Mouse (Mus musculus): ENCODE data around the gene Pdp2.

Pdp2 gene

DNA sequence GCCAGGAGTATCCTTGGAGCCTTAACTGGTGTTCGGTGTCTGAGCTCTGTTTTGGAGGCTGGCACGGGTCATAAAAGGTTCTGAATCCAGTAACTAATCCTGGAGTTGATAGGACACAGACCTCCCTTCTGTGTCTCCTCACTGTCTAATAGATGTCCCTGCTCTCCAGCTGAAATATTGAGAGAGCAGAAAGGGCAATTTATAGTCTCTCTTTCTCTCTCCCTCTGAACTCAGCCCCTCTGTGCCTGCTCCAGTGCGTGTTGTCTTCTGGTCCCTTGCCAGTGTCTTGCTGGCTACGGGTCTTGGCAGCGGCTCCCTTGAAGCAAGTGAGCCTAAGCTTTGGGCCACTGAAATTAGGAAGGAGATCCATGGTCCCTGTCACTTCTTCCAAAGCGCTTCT lies 6.4 kb downstream of the Pdp2 start:
- no peak for DNase-seq (ENCODE audit: low spot score)

DNA sequence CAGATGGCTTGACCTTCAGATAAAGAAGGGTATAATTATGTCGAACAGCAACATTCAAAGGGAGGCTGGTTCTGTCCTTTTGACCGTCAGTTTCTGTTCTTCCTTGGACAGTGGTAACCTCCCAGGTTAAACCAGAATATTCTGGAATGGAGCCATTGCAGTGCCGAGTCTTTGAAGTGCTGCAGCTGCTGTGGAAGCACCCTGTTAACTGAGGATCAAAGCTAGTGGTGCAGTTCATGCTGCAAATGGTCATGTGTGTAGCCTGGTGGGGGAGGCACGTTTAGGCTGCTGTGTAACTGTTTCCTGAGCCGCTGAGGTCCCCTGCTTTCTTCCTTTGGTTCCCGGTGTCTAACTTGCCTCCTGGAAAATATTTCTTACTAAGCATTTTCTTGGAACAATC lies 7.2 kb downstream of the Pdp2 start:
- no peak for DNase-seq (ENCODE audit: low spot score)

DNA sequence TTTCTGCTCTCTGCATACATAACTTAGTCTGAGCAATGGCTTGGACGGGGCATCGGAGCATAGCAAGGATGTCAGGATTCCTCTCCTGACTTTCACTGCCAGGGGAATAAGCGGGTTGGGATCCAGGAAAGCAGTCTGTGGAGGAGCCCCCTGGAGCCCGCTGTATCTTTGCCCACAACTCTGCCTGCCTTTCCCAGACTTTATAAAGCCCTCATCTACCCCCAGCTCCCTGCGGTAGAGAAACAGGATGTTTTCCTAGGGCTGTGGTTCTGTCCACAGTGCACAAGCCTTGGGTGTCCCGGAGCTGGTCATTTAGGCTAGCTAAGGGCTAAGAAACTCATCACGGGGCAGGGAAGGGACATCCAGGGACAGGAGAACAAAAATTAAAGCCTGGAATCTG lies 10.1 kb downstream of the Pdp2 start:
- DNase-seq (ENCODE audit: low spot score) = no peak

DNA sequence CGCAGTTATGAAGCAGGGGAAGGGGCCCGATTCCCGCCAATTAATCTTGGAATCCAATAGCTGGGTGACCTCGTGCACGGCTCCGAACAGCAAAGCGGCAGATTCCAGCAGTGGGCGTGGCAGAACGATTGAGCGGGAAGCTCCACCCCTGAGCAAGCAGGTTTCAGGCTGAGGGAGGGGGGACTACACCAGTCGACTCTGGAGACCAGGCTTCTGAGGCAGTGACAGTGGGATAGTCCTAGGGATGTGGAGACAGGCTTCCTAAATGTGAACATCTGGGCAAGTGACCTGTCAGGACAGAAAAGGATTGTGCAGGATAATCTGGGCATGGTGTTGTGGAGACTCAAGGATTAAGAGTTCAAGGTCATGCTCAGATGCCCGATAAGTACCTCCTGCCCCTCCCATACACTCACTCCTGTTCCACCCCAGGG lies 10.7 kb downstream of the Pdp2 start:
- no peak for DNase-seq (ENCODE audit: low spot score)

DNA sequence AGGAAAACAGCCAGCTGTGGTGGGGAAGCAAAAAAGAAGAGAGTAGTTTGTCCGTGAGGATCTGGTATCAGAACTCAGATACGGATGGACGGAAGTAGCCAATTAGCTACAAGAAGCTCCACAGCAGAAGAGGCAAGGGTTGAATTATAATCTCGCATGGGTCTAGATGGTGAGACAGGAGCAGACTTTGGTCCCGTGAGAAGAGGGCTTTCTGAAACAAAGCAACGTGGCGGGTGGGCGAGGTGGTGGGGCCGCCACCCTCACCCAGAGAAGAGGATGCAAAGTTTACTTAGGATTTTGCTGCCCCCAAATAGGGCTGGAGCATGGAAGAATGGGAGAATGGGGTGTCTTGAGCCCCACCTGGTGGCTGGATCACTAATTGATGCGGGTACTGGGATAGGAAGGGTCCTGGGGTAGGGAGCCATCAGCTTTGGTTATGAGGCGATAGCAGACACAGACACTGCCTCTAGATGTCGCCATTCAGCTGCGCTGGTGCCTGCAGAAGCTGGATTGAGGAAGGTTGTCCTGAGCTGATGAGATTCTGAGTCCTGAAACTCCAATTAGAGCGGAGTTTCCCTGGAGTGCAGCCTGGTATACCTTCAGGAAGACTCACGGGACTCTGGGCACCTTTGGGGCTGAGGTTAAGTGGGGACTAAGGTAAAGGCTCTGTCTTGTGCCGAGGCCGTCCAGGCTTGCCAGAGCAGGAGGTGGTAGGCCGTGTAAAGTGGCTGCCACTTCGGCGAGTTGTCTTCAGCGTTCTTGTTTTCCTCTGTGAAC lies 11.4 kb downstream of the Pdp2 start:
- peak; percentile 70 for DNase-seq (ENCODE audit: low spot score)

DNA sequence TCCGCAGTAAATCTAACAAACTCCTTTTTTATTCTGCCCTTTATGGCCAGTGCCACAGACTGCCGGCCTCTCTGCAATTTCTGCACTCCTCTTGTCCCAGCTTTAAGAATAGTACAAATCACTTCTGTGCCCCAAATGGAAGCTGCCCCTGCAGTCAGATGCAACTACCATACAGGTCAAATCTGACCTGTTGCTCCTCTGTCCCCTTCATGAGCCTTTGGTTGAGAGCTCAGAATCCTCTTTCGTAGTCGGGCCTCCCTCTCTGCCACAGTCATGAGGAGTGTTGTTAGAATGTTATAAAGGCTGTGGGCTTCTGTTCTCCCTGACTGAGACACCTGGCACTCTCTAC lies 12.0 kb downstream of the Pdp2 start:
- DNase-seq (ENCODE audit: low spot score) = no peak

DNA sequence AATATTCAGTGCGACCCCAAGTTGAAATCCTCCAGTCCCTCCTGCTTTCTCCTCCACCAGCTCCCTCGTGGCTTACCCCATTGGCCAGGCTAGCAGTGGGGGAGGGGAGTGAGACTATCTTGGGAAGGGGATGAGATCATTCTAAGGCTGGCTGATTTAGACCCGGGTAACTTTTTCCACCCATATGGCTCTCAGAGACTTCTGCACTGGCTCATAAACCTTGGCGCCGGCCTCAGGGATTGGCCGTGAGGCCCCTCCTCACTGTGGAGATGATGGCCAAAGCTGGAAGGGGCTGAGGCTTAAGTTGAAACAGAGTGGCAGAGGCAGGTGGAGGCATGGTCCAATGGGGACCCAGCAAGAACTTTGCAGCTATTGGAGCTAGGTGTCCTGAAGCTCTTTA lies 15.1 kb downstream of the Pdp2 start:
- no peak for DNase-seq (ENCODE audit: low spot score)

DNA sequence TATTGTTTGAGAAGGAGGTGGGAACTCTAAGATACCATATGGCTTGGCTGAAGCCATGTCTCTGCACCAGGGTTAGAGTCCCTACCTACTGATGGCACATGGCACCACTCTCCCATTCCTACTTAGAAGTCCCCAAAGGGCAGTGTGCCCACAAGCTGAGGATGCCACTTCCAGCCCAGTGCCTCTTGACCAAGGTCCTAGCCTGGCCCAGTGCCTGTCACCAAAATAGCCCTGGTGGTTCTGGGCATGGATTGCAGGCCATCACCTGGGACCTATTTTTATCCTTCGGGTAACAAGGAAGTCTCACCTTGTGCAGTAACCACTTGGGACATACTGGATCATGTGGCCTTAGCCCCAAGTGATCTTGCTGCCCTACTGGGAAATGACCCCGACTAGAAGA lies 16.7 kb downstream of the Pdp2 start:
- no peak for DNase-seq (ENCODE audit: low spot score)

DNA sequence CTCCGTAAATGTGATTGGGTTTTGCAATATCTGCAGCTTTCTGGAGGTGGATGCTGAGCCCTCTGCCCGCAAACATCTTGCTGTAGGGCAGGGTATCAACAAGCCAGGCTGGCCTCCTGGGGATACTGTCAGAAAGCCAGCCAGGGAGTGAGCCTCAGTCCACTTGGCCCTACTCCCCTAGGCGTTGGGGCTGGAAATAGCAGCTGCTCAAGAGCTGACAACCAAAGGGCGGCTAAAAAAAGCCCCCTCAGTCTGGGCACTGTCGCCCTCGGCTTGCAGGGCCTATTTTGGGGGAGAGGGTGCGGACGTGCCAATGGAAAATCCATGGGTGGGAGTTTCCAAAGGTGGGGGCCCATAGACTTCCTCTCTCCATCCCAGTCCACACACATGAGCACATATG lies 18.0 kb downstream of the Pdp2 start:
- DNase-seq (ENCODE audit: low spot score) = no peak

DNA sequence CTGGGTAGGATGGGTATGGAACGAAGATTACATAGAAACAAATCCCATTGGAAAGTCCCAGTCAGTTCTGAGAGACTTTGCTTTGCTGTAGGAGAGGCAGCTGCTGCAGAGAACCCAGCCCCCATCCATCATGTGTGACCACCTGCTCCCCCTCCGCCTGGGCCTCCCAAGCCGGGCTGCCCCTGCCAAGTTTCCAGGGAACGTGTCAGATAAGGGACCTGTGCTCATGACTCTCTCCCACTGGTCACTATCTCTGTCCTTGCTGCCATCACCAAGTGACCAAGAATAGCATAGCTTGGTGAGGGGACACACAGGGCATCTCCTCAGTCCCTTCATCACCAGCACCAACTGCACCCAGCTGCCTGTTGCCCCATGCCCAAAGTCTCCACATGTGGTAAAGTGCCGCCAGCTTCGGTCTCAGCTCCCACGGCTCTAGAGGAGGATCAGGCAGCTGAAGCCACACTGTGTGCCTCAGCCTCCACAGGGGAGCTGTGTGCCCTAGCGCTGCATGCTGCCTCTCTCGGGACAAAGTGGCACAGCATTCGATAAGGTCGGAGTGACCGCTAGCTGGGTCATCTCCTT lies 19.0 kb downstream of the Pdp2 start:
- DNase-seq (ENCODE audit: low spot score) = no peak

DNA sequence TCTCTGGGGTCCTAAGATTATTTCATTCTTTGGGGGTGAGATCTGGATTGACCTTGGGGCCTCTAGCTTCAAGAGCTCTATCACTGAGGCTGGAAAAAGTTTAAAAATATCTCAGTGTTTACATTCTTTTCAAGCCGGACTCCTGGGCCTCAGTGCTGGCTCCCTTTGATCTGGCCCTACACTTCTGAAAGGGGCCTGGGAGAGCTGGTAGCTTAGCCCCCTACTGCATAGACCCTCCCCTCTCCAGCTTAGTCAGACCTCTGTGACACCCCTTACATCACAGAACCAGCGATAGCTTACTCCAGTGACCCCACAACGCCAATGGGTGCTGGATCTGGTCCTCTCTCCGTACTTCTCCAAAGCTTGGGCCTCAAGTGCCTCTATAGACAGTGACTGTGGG lies 20.4 kb downstream of the Pdp2 start:
- DNase-seq (ENCODE audit: low spot score) = no peak

DNA sequence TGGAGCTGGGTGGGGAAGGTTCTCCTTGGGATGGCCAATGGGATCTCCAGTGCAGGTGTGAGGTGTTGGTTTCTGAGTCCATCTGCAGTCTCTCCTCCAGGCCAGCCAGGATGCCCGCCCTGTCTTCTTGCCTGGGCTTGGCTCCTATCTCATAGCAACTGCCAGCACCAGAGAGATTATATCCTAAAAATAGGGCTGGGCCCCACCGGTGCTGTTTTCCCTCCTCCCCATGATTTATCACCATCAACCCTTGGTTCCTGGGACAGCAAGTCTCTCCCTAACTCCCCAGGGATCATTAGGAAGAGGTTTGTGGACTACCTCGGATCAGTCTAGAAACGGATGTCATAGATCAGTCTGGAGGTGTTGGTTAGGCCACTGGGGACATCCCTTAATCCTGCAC lies 21.9 kb downstream of the Pdp2 start:
- no peak for DNase-seq (ENCODE audit: low spot score)

DNA sequence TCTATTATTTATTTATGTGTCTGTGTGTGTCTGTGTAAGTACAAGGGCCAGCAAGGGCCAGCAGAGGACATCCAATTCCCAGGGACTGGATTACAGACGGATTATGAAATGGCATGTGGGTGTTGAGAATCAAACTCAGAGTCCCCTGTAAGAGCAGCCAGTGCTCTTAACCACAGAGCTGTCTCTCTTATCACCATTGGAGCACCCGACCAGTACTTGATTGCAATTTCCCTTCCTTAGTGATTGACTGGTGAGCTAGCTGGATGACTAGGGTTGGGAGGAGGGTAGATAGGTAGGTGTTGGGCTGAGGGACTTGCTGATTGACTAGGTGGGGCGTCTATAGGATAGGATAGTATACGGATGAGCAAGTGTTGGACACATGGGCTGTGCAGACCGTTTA lies 29.5 kb downstream of the Pdp2 start:
- no peak for DNase-seq (ENCODE audit: low spot score)

DNA sequence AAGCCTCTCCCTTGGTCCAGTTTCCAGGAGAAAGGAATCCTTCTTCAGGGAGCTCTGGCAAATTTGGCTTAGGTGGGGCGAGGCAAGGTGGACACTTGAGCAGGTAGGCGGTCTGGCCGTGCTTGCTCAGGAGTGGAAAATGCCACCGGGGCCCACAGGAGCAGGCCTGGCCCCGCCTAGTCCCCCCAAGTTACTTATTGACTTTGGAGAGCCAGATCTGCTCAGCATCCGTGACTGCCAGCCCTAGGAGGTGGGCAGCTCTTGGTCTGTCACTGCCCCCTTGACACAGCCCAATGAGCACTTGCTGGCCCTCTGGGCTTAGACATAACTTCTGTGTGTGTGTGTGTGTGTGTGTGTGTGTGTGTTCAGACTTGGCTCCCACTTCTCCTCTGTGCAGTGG lies 32.9 kb downstream of the Pdp2 start, which contains the start of gene Cdh16:
Gene Cdh16 (minus strand): TSS at position 236 of the 400 bp plus-strand sequence.
- no peak for DNase-seq (ENCODE audit: low spot score)

DNA sequence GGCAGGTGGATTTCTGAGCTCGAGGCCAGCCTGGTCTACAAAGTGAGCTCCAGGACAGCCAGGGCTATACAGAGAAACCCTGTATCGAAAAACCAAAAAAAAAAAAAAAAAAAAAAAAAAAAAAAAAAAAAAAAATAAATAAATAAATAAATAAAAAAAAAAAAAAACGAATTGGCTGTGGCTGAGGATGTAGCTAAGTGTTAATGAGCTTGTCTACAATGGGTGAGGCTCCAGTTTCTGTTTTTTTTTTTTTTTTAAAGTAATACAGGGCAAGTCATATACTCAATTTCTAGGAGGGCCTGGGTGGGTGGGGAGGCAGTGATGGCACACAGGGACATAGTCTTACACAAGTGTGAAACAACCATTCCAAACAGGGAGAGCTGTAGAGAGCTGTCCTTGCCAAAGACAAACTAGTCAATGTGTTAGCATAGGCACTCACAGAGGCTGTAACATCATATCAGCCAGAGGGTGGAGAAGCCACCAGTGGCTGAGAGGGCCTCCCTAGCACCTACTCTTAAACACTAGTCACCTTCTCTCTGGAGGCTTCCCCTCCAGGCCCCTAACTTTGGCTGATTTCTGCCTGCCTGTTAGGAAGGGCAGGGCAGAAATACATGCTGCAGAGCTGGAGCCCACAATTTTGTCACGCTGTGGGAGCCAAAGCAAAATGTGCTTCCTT lies 36.0 kb downstream of the Pdp2 start:
- DNase-seq (ENCODE audit: low spot score) = no peak

DNA sequence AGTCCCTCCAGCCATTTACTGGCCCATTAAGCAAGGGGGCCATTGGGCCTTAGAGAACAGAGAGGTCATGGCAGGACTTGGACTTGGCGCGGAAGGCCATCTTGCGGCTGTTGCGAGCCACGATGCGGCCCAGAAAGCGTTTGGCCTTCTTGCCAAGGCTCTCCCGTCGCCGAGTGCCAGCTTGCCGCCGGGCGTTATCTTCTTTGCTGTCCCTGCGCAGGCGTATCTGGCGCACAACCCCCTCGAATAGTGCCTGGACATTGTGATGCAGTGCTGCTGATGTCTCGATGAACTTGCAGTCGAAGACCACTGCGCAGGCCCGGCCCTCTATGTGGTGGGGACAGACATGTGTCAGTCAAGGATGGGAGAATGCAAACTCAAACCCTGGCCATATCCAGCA lies 37.2 kb downstream of the Pdp2 start:
- no peak for DNase-seq (ENCODE audit: low spot score)

DNA sequence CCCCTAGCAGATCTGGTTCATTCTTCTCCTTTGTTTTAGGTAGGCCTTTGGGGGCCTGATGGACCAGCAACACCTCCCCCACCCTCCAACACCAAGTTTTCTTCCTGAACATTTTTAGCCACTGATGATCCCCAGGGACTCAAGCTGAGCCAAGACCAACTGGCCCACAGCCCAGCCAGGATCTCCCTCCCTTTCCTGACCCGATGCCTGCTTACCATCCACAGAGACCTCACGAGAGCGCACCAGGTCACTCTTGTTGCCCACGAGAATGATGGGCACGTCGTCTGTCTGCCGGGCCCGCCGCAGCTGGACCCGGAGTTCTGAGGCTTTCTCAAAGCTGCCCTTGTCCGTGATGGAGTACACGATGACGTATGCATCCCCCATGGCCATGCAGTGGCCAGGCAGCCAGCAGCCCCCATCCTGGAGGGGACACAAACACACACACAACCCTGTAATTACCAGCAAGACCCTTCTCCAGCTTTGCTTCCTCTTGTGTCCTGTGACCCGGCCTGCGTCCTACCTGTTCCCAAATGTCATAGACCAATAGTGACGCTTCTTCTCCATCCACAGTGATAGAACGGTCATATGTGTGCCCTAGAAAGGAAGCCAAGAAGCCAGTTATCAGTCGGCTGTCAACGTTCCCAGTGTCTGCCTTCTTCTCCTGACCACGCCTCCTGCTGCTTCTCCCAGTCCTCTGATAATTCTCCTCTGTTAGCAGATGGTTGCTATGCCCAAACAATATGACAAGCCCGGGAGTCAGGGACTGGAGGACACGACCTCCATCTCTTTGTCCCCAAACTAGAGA lies 38.3 kb downstream of the Pdp2 start:
- no peak for DNase-seq (ENCODE audit: low spot score)

DNA sequence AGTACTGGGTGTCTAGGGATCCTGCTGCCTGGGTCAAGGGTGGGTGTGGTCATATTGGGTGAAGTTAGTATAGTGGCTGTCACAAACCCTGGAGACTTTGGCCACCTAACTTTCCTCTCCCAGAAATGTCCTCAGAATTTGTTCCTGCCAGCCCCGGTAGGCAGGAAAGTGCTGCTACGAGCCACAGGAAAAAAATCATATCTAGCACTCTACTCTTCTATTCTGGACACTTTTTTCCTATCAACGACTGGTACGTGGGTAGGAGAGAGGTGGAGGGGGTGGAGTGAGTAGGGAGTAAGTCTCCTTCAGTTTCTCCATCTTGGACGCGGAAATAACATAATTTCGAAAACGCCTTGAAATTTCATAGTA lies 38.8 kb downstream of the Pdp2 start:
- DNase-seq (ENCODE audit: low spot score) = no peak

DNA sequence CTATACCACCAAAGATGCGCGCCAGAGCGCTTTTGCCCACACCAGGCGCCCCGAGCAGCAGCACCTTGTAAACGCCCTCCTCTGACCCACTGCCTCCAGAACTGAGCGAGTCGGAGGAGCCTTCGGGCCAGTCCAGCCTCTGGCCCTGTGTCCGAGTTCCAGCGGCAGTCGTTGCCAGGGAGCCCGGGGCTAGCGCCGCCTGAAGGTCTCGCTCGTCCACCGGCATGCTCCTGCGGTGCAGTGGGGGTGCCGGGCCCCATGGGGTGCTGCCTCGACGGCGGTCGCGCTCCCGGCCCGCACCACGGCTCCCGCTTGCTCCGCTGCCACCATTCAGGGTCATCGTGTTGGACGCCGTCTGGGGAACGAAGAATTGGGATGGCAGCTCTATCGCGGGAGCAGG lies 39.3 kb downstream of the Pdp2 start:
- DNase-seq (ENCODE audit: low spot score) = no peak

DNA sequence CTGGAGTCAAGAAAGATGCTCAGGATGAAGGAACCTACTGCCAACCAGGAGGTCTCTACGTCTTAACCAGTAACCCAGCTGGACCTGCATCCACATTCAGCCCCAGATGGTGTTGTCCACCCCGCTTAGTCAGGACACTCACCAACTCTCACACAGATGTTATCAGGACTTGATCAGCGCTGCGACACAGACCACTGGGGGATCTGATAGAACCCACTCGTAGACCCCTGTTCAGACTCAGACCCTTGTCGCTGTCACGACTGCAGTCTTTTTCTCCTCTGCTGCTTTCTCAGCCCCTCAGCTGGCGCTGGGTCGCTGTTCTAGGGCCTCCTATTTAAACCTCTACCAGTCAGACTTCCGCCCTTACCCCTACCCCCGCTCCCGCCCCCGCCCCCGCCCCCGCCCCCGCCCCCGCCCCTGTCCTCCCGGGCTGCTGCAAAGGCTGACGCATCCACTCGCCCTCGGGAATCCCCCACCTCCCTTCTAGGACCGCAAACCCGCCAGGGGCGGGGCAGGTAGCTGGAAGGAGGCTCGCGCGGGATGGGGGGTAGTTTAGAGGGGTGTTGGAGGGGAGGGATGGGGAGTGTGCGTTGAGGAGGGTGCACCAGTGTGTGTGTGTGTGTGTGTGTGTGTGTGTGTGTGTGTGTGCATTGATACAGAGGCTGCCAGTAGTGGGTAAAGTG lies 39.9 kb downstream of the Pdp2 start, which contains the start of gene Rrad:
Gene Rrad (minus strand): TSS at position 347 of the 683 bp plus-strand sequence.
- no peak for DNase-seq (ENCODE audit: low spot score)

DNA sequence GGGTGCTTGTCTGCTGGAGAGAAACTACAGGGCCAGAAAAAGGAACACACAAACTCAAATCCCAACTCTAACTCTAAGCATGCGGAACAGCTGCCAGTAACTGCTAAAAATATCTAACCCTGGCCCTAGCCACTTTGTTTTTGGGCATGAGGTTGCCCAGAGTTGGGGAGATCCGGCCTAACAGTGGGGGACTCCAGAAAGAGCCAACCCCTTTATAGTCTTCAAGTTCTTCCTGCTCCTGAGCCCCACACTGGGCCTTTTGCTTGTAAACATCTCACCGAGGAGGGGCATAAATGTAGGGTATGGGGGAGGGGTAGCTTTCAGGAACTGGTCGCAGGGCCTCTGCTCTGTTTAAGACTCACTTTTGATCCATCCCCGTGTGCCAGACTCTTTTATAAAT lies 40.7 kb downstream of the Pdp2 start:
- no peak for DNase-seq (ENCODE audit: low spot score)

DNA sequence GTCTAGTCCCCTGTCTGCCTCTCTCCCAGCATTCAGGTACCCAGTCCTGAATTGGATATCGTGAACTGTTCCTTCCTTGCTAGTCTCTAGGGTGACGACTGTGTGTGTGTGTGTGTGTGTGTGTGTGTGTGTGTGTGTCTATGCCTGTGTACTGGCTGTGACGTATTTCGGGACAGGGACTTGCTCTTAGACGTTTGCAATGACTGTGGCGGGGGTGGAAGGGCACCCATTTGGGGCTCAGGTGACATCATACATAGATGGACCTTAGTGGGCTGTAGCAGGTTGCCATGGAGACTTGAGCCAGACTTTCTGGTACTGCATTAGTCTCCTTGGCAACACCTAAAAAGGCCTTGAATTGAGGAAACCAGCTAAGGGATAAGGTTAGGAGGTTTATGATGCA lies 41.2 kb downstream of the Pdp2 start:
- no peak for DNase-seq (ENCODE audit: low spot score)

All from c-Kit-positive CD71-positive TER-119-positive erythroid progenitor cells, embryonic 14.5 days (primary cell).